ENCODE assay signal across 8 mouse cellular contexts in the genomic region with DNA sequence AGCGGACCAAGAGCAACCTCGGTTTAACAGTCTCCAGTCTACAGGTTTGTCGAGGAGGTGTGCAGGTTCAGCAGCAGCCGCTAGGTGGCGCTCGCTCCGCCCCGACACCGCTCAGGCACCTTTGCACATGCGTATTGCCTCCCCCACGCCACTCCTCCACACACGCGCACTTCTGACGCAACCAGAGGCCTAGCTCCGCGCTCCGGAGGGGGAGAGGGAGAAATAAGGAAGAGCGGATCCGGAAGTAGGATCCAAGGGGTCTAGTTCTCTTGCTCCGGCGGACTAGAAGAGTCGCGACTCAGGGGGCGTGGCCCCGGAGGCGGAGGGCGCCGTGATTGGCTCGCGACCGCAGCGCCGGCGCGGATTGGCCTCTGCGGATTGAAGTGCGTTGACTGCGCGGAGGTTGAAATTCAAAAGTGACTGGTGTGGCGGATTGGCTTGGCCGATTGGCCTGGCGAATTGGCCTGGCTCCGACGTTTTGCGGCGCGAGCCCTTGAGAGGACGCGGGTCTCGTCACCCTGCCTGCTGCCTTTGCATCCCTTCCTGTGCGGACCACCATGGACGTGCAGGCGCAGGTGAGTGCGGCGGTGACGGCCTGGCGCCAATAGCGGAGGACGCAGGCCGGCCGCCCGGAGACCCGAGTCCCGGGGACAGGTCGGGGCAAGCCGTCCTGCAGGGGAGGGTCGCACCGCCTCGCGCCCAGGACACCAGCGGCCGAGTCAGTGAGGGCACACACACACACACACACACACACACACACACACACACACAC. TPM values are rescaled to one million over a fixed set of nuclear protein-coding genes. Genes with fewer than 3 reads are reported as not detected.
DNase-seq lines count a peak whose midpoint lies in the region; ATAC-seq and TF ChIP-seq lines count a peak whose summit lies in the region.

TSS of gene Kifc5b (plus strand) at position 381 of the 772 bp plus-strand sequence.

- peaks cover 6 to 8% of the 10 kb centered on the region in 2 experiments for H3K36me3 ChIP-seq in MEL (ENCODE audit: control insufficient read depth in 1 of 2, insufficient read depth in 2 of 2, low read length in 2 of 2)
- no peaks in the 10 kb centered on the region for H3K36me3 ChIP-seq in forebrain, postnatal 0 days (ENCODE audit: insufficient read depth)
- H3K36me3 ChIP-seq in lung, embryonic 15.5 days, result peaks cover 9% of the 10 kb centered on the region

- DNase-seq in MEL (ENCODE audit: low read depth, low spot score), result peak; percentile 99
- peak; percentile 100 for DNase-seq in cerebellum, adult 2 months
- DNase-seq in forebrain, postnatal 0 days, result peak; percentile 100
- peak; percentile 100 for DNase-seq in heart, postnatal 4 days
- DNase-seq in layer of hippocampus, adult 8-10 months (ENCODE audit: low spot score in 2 of 2), result peak; percentile 99 to 100
- peak; percentile 99 for DNase-seq in ovary, adult 18-20 months (ENCODE audit: low spot score)
- DNase-seq in thymus, postnatal 0 days (ENCODE audit: low spot score), result peak; percentile 100

- peak; percentile 50 for TF ChIP-seq RAD21 in MEL (IDR thresholded peaks at IDR 0.05; ENCODE audit: low read depth, low read length)

- under 1% methylated on average over 72 of the region's 72 CpGs for WGBS in cerebellum, adult 2 months
- WGBS in forebrain, postnatal 0 days, result 2% methylated on average over 68 of the region's 72 CpGs
- WGBS in lung, embryonic 15.5 days, result under 1% methylated on average over 68 of the region's 72 CpGs

- peak within 1 kb of the TSS; percentile 77 for H3K27ac ChIP-seq in MEL (ENCODE audit: control insufficient read depth, low read depth, low read length)
- H3K27ac ChIP-seq in cerebellum, adult 2 months (ENCODE audit: insufficient read depth, low read length), result no peak within 1 kb of the TSS
- no peak within 1 kb of the TSS for H3K27ac ChIP-seq in forebrain, postnatal 0 days (ENCODE audit: low read depth, low read length)
- peak within 1 kb of the TSS; percentile 83 for H3K27ac ChIP-seq in lung, embryonic 15.5 days

- peak within 1 kb of the TSS; percentile 95 for H3K9ac ChIP-seq in MEL (ENCODE audit: control insufficient read depth, low read depth, low read length, poor library complexity, severe bottlenecking)
- peak within 1 kb of the TSS; percentile 35; the same call in 1 of the 2 replicates for H3K9ac ChIP-seq in forebrain, postnatal 0 days
- H3K9ac ChIP-seq in lung, embryonic 15.5 days, result peak within 1 kb of the TSS; percentile 70

- peak within 1 kb of the TSS; percentile 79 to 93 for H3K4me3 ChIP-seq in MEL (ENCODE audit: control insufficient read depth in 1 of 2, insufficient read depth in 1 of 2, low read depth in 2 of 2, low read length in 2 of 2)
- peak within 1 kb of the TSS; percentile 81 for H3K4me3 ChIP-seq in cerebellum, adult 2 months (replicated peaks; ENCODE audit: insufficient read depth, low read depth, low read length)
- peak within 1 kb of the TSS; percentile 54 for H3K4me3 ChIP-seq in forebrain, postnatal 0 days (ENCODE audit: low read depth, low read length)
- peak within 1 kb of the TSS; percentile 81 for H3K4me3 ChIP-seq in lung, embryonic 15.5 days

- no peaks in the 10 kb centered on the region for H3K27me3 ChIP-seq in MEL (ENCODE audit: control insufficient read depth in 1 of 2, insufficient read depth in 2 of 2, low read length in 2 of 2)
- H3K27me3 ChIP-seq in cerebellum, adult 2 months (ENCODE audit: control insufficient read depth, insufficient read depth, low read length), result no peaks in the 10 kb centered on the region
- H3K27me3 ChIP-seq in forebrain, postnatal 0 days (ENCODE audit: insufficient read depth, low read length), result no peaks in the 10 kb centered on the region
- H3K27me3 ChIP-seq in lung, embryonic 15.5 days, result no peaks in the 10 kb centered on the region

- H3K4me2 ChIP-seq in forebrain, postnatal 0 days (ENCODE audit: low read depth), result peak within 1 kb of the TSS; percentile 74
- peak within 1 kb of the TSS; percentile 65 for H3K4me2 ChIP-seq in lung, embryonic 15.5 days

- peak; percentile 88 to 99 (median 97) for TF ChIP-seq CTCF in MEL (IDR thresholded peaks at IDR 0.05 in 2 of 3, conservative IDR thresholded peaks at IDR 0.05 in 1 of 3; ENCODE audit: control insufficient read depth in 1 of 3, insufficient read depth in 1 of 3, low read depth in 2 of 3, low read length in 3 of 3, poor library complexity in 1 of 3, severe bottlenecking in 1 of 3)
- TF ChIP-seq CTCF in cerebellum, adult 2 months (IDR thresholded peaks at IDR 0.05; ENCODE audit: borderline replicate concordance, insufficient read depth, low read depth, low read length), result peak; percentile 98
- TF ChIP-seq CTCF in forebrain, postnatal 0 days (IDR thresholded peaks at IDR 0.05; ENCODE audit: low read depth), result peak; percentile 100

- TF ChIP-seq EP300 in MEL (IDR thresholded peaks at IDR 0.05; ENCODE audit: low read depth in 1 of 2, low read length in 2 of 2), result peak in 1 of 2 experiments; percentile 44; a peak in 1 of 4 replicates

- no peaks in the 10 kb centered on the region for H3K9me3 ChIP-seq in MEL (replicated peaks; ENCODE audit: insufficient read depth, low read length)
- no peaks in the 10 kb centered on the region for H3K9me3 ChIP-seq in forebrain, postnatal 0 days (ENCODE audit: low read length)
- no peaks in the 10 kb centered on the region for H3K9me3 ChIP-seq in lung, embryonic 15.5 days

- peaks cover 6 to 7% of the 10 kb centered on the region in 2 experiments; a peak in 3 of 4 replicates for H3K4me1 ChIP-seq in MEL (ENCODE audit: control insufficient read depth in 1 of 2, insufficient read depth in 2 of 2, low read length in 2 of 2)
- H3K4me1 ChIP-seq in cerebellum, adult 2 months (ENCODE audit: control insufficient read depth, insufficient read depth, low read length), result no peaks in the 10 kb centered on the region
- no peaks in the 10 kb centered on the region for H3K4me1 ChIP-seq in forebrain, postnatal 0 days (ENCODE audit: insufficient read depth)
- H3K4me1 ChIP-seq in lung, embryonic 15.5 days, result peaks cover 8% of the 10 kb centered on the region; the same call in 1 of the 2 replicates

- H3K79me2 ChIP-seq in MEL (ENCODE audit: control insufficient read depth, insufficient read depth, low read length, poor library complexity), result peaks cover 26% of the 10 kb centered on the region

- peak; percentile 99 for ATAC-seq in forebrain, postnatal 0 days
- peak; percentile 98 for ATAC-seq in lung, embryonic 15.5 days (ENCODE audit: borderline replicate concordance, extremely low read depth, low FRiP score, low TSS enrichment)

- TF ChIP-seq POLR2A in MEL (IDR thresholded peaks at IDR 0.05; ENCODE audit: control insufficient read depth in 1 of 2, insufficient read depth in 1 of 2, low read depth in 1 of 2, low read length in 2 of 2, poor library complexity in 1 of 2), result peak; percentile 86 to 88
- no peak for TF ChIP-seq POLR2A in cerebellum, adult 2 months (IDR thresholded peaks at IDR 0.05; ENCODE audit: borderline replicate concordance, insufficient read depth, low read length)

TF ChIP-seq in MEL, 35 proteins besides CTCF, POLR2A, EP300 and RAD21 (continues in another document):
- TF ChIP-seq RCOR1 (IDR thresholded peaks at IDR 0.05; ENCODE audit: low read depth, low read length) (0 out of 2 replicates have a peak, but pooled peaks have one; percentile 26), NRF1 (IDR thresholded peaks at IDR 0.05; ENCODE audit: insufficient read depth, low read depth, low read length, poor library complexity, severe bottlenecking) (peak; percentile 95), SIN3A (IDR thresholded peaks at IDR 0.05; ENCODE audit: low read length) (peak; percentile 95), E2F4 (IDR thresholded peaks at IDR 0.05; ENCODE audit: borderline replicate concordance, low read depth, low read length) (no peak), MYB (IDR thresholded peaks at IDR 0.05; ENCODE audit: low read depth, low read length) (no peak), HCFC1 (IDR thresholded peaks at IDR 0.05; ENCODE audit: low read depth, low read length) (peak; percentile 91), MXI1 (IDR thresholded peaks at IDR 0.05; ENCODE audit: low read depth, low read length) (peak; percentile 92), BHLHE40 (IDR thresholded peaks at IDR 0.05; ENCODE audit: borderline replicate concordance, low read depth, low read length) (no peak), MEF2A (IDR thresholded peaks at IDR 0.05; ENCODE audit: extremely low read depth, insufficient replicate concordance, low read depth, low read length, poor library complexity, severe bottlenecking) (no peak), POLR2AphosphoS5 (IDR thresholded peaks at IDR 0.05; ENCODE audit: borderline replicate concordance, low read depth, low read length) (no peak), ZC3H11A (IDR thresholded peaks at IDR 0.05; ENCODE audit: low read depth, low read length) (no peak; the same call in 1 of the 2 replicates), TBP (IDR thresholded peaks at IDR 0.05; ENCODE audit: low read depth, low read length) (peak; percentile 77), ZNF384 (IDR thresholded peaks at IDR 0.05; ENCODE audit: low read depth, low read length) (no peak), GABPA (IDR thresholded peaks at IDR 0.05; ENCODE audit: low read depth, low read length) (no peak), NELFE (IDR thresholded peaks at IDR 0.05; ENCODE audit: low read depth, low read length) (peak; percentile 83), MAX (IDR thresholded peaks at IDR 0.05; ENCODE audit: low read length) (peak; percentile 86), KAT2A (conservative IDR thresholded peaks at IDR 0.05; ENCODE audit: low read depth, low read length) (no peak; the same call in 1 of the 2 replicates), USF1 (IDR thresholded peaks at IDR 0.05; ENCODE audit: low read depth, low read length) (peak; percentile 52; the same call in 1 of the 2 replicates), ZKSCAN1 (IDR thresholded peaks at IDR 0.05; ENCODE audit: low read depth, low read length) (no peak), JUND (IDR thresholded peaks at IDR 0.05; ENCODE audit: low read depth, low read length) (no peak; the same call in 1 of the 2 replicates), TCF12 (IDR thresholded peaks at IDR 0.05; ENCODE audit: low read depth, low read length) (peak; percentile 60; the same call in 1 of the 2 replicates)

RNA-seq across cellular contexts. Expression of gene Kifc5b, which starts in this region (rescaled TPM):
- total RNA-seq in MEL (2012; rRNA removed), result 10.6 and 10.8 TPM in 2 replicates
- polyA plus RNA-seq in MEL (2012; ENCODE audit: insufficient read depth in 1 of 2, insufficient read length in 2 of 2, low read depth in 1 of 2, low replicate concordance in 2 of 2, missing spikeins in 1 of 2), result 100 to 1,000 TPM in 1 of 2 experiments, 10 to 100 TPM in 1; 45.4 to 111 TPM
- 5.9 and 6.6 TPM in 2 replicates for polyA plus RNA-seq in cerebellum, adult 2 months (2012; rRNA removed)
- 1.0 and 3.3 TPM in 2 replicates for total RNA-seq in forebrain, postnatal 0 days (2014; rRNA removed)
- polyA plus RNA-seq in forebrain, postnatal 0 days (2015; fragmentation: Nextera tagmentation; extraction: Ambion mirVana), result 0.74 and 1.5 TPM in 2 replicates
- total RNA-seq in heart, postnatal 4 days (2021), result 10 to 100 TPM; 15.0 to 15.2 TPM
- 1 to 10 TPM; 2.5 to 7.4 (median 4.2) TPM for total RNA-seq in layer of hippocampus, adult 8-10 months (2022)
- polyA plus RNA-seq in lung, embryonic 15.5 days (2015; fragmentation: Nextera tagmentation; extraction: Ambion mirVana), result 8.0 and 9.8 TPM in 2 replicates
- 4.2 and 5.8 TPM in 2 replicates for polyA plus RNA-seq in thymus, postnatal 0 days (2015; fragmentation: Nextera tagmentation; extraction: Ambion mirVana)

Comparison
In these comparisons a context has a peak if more than half of its experiments do, and no peak if none do; other contexts are left out.
1. H3K27ac ChIP-seq: peak in MEL (single experiment) and lung, embryonic 15.5 days (single experiment); none in cerebellum, adult 2 months (single experiment) and forebrain, postnatal 0 days (single experiment).
2. H3K9ac ChIP-seq: peak in every context shown above with its lines; median percentile 95 in MEL; 70 in lung, embryonic 15.5 days; 35 in forebrain, postnatal 0 days.
3. Peak in every context shown above with its lines, with median percentiles within 50 percentile points of each other: DNase-seq, H3K4me3 ChIP-seq and CTCF ChIP-seq.